ENCODE assay signal across 13 mouse cellular contexts in the genomic region with DNA sequence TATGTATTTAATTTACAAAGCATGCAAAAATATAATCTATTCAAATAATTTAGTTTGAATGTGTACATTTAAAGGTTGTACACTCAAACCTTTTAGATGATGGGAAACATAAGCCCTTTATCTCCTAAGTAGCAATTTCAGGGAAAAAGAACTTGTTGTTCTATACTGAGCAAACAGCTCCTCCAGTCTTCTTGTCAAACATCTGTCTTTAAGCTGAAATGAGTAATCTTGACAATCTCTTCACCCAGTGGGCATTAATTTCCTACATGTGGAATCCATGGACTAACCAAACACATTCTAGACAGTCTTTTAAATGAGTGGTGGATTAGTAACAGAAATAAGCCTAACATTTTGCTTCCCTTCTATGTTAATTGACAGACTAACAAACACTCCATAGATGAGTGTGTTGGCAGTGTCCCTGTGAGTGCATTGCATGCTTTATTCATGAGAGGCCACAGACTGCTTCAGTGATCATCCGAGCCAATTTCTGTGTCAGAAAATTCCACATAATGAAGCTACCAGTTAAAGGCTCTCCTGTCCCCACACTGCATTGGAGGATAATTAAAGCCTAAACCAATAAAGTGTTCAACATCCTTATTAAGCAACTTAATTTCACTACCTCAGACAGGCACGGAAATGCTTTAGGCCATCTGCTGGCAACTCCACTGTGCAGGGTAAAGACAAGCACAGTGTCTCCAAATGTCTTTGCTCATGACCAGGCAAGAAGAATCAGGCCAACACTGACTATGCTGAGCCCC. TPM values are rescaled to one million over a fixed set of nuclear protein-coding genes. Genes with fewer than 3 reads are reported as not detected.
DNase-seq lines count a peak whose midpoint lies in the region; ATAC-seq and TF ChIP-seq lines count a peak whose summit lies in the region.
"Had no signal": no experiment of that assay in that cellular context is flagged by ENCODE, and none has a peak within 500 bp of the region (broad histone marks: within the 10 kb centered on the region; RNA-seq: fewer than 3 reads in every experiment).

No protein-coding gene starts in this region.

- no peak overlapping the region for H3K4me3 ChIP-seq in midbrain, embryonic 11.5 days (ENCODE audit: low read depth, low read length)
- no peak overlapping the region for H3K4me3 ChIP-seq in midbrain, embryonic 10.5 days
- H3K4me3 ChIP-seq in forebrain, embryonic 16.5 days (replicated peaks; ENCODE audit: low read length), result no peak overlapping the region
- no peak overlapping the region for H3K4me3 ChIP-seq in limb, embryonic 10.5 days
- no peak overlapping the region for H3K4me3 ChIP-seq in gastrocnemius, adult 2 months
- no peak overlapping the region for H3K4me3 ChIP-seq in heart, embryonic 11.5 days (ENCODE audit: low read depth, low read length)
- H3K4me3 ChIP-seq: embryonic facial prominence, embryonic 15.5 days; limb, embryonic 12.5 days had no signal

- no peaks in the 10 kb centered on the region for H3K4me1 ChIP-seq in midbrain, embryonic 11.5 days (ENCODE audit: control insufficient read depth, insufficient read depth, low read length)
- no peaks in the 10 kb centered on the region for H3K4me1 ChIP-seq in midbrain, embryonic 10.5 days
- peaks cover 16% of the 10 kb centered on the region for H3K4me1 ChIP-seq in forebrain, embryonic 16.5 days (replicated peaks; ENCODE audit: control insufficient read depth, insufficient read depth, low read length)
- H3K4me1 ChIP-seq in limb, embryonic 10.5 days, result peaks cover 22% of the 10 kb centered on the region
- H3K4me1 ChIP-seq in heart, embryonic 11.5 days (ENCODE audit: control insufficient read depth, insufficient read depth, low read length), result no peaks in the 10 kb centered on the region

- WGBS in midbrain, embryonic 11.5 days, result 62% methylated on average over 2 of the region's 2 CpGs
- WGBS in midbrain, embryonic 10.5 days, result 63% methylated on average over 2 of the region's 2 CpGs
- WGBS in forebrain, embryonic 16.5 days, result 3% methylated on average over 2 of the region's 2 CpGs
- 48% methylated on average over 2 of the region's 2 CpGs for WGBS in limb, embryonic 10.5 days
- 69% methylated on average over 2 of the region's 2 CpGs for WGBS in heart, embryonic 11.5 days (ENCODE audit: insufficient replicate concordance)

- peak; percentile 83 for ATAC-seq in midbrain, embryonic 11.5 days (ENCODE audit: low FRiP score)
- ATAC-seq in forebrain, embryonic 16.5 days, result peak; percentile 96
- ATAC-seq in heart, embryonic 11.5 days (replicated peaks; ENCODE audit: insufficient number of reproducible peaks, low FRiP score, low TSS enrichment), result no peak

- H3K27me3 ChIP-seq in midbrain, embryonic 11.5 days (ENCODE audit: control insufficient read depth, insufficient read depth, low read length), result no peaks in the 10 kb centered on the region
- no peaks in the 10 kb centered on the region for H3K27me3 ChIP-seq in midbrain, embryonic 10.5 days (ENCODE audit: low read depth, poor library complexity, severe bottlenecking)
- H3K27me3 ChIP-seq in forebrain, embryonic 16.5 days (replicated peaks; ENCODE audit: control insufficient read depth, insufficient read depth, low read length), result no peaks in the 10 kb centered on the region
- H3K27me3 ChIP-seq in limb, embryonic 10.5 days (ENCODE audit: low read depth, poor library complexity, severe bottlenecking), result no peaks in the 10 kb centered on the region
- no peaks in the 10 kb centered on the region for H3K27me3 ChIP-seq in heart, embryonic 11.5 days (ENCODE audit: control insufficient read depth, insufficient read depth, low read length)
- H3K27me3 ChIP-seq: embryonic facial prominence, embryonic 15.5 days; limb, embryonic 12.5 days had no signal

- H3K9ac ChIP-seq in midbrain, embryonic 11.5 days (ENCODE audit: low read length), result no peak overlapping the region
- no peak overlapping the region for H3K9ac ChIP-seq in forebrain, embryonic 16.5 days (replicated peaks; ENCODE audit: low read depth, low read length)
- H3K9ac ChIP-seq in heart, embryonic 11.5 days (ENCODE audit: low read depth, low read length), result no peak overlapping the region
- H3K9ac ChIP-seq: embryonic facial prominence, embryonic 15.5 days; limb, embryonic 12.5 days; lung, embryonic 14.5 days had no signal

- no peak overlapping the region for H3K27ac ChIP-seq in midbrain, embryonic 11.5 days (ENCODE audit: low read depth, low read length)
- no peak overlapping the region for H3K27ac ChIP-seq in midbrain, embryonic 10.5 days (replicated peaks)
- H3K27ac ChIP-seq in forebrain, embryonic 16.5 days (ENCODE audit: low read length), result peak overlapping the region; percentile 47
- H3K27ac ChIP-seq in limb, embryonic 10.5 days, result 0 out of 2 replicates have a peak overlapping the region, but pooled peaks have one; percentile 16
- H3K27ac ChIP-seq in gastrocnemius, adult 2 months, result no peak overlapping the region
- H3K27ac ChIP-seq in heart, embryonic 11.5 days (ENCODE audit: low read depth, low read length), result no peak overlapping the region
- H3K27ac ChIP-seq: embryonic facial prominence, embryonic 15.5 days; limb, embryonic 12.5 days had no signal

- DNase-seq in midbrain, embryonic 11.5 days (ENCODE audit: low spot score, missing footprints), result no peak
- DNase-seq in midbrain, embryonic 10.5 days (ENCODE audit: low spot score), result no peak
- DNase-seq in limb, embryonic 10.5 days (ENCODE audit: low spot score), result no peak
- peak; percentile 11 for DNase-seq in telencephalon, adult 2 months (ENCODE audit: low read depth, low spot score)
- DNase-seq in gastrocnemius, adult 2 months, result no peak
- DNase-seq: gastrocnemius, postnatal 14 days; kidney, postnatal 25 days; lung, embryonic 14.5 days had no signal

- intact Hi-C loops in gastrocnemius, adult 2 months (cut with DNase I), result no loop called here

- H3K9me3 ChIP-seq in midbrain, embryonic 11.5 days (ENCODE audit: control insufficient read depth, low read length), result no peaks in the 10 kb centered on the region
- H3K9me3 ChIP-seq in midbrain, embryonic 10.5 days (replicated peaks), result no peaks in the 10 kb centered on the region
- no peaks in the 10 kb centered on the region for H3K9me3 ChIP-seq in forebrain, embryonic 16.5 days (ENCODE audit: control insufficient read depth, low read length)
- no peaks in the 10 kb centered on the region for H3K9me3 ChIP-seq in limb, embryonic 10.5 days (replicated peaks)
- H3K9me3 ChIP-seq in heart, embryonic 11.5 days (replicated peaks; ENCODE audit: control insufficient read depth, low read length), result no peaks in the 10 kb centered on the region
- H3K9me3 ChIP-seq: embryonic facial prominence, embryonic 15.5 days; limb, embryonic 12.5 days had no signal

- no peaks in the 10 kb centered on the region for H3K36me3 ChIP-seq in midbrain, embryonic 11.5 days (ENCODE audit: control insufficient read depth, insufficient read depth, low read length)
- H3K36me3 ChIP-seq in midbrain, embryonic 10.5 days, result no peaks in the 10 kb centered on the region
- no peaks in the 10 kb centered on the region for H3K36me3 ChIP-seq in forebrain, embryonic 16.5 days (ENCODE audit: control insufficient read depth, insufficient read depth)
- no peaks in the 10 kb centered on the region for H3K36me3 ChIP-seq in limb, embryonic 10.5 days
- no peaks in the 10 kb centered on the region for H3K36me3 ChIP-seq in heart, embryonic 11.5 days (ENCODE audit: control insufficient read depth, insufficient read depth, low read length)
- H3K36me3 ChIP-seq: embryonic facial prominence, embryonic 15.5 days; limb, embryonic 12.5 days had no signal

- H3K4me2 ChIP-seq in midbrain, embryonic 11.5 days, result no peak overlapping the region
- H3K4me2 ChIP-seq in forebrain, embryonic 16.5 days (ENCODE audit: low read length), result no peak overlapping the region
- no peak overlapping the region for H3K4me2 ChIP-seq in heart, embryonic 11.5 days
- H3K4me2 ChIP-seq: embryonic facial prominence, embryonic 15.5 days; limb, embryonic 12.5 days; lung, embryonic 14.5 days had no signal

- no peak for TF ChIP-seq CTCF in gastrocnemius, adult 2 months (IDR thresholded peaks at IDR 0.05)

RNA-seq across cellular contexts. Expression of gene Sntn, which starts 19.0 kb away (rescaled TPM):
- not detected in 2 replicates for polyA plus RNA-seq in midbrain, embryonic 11.5 days (2014; fragmentation: Nextera tagmentation; extraction: Ambion mirVana)
- polyA plus RNA-seq in midbrain, embryonic 10.5 days (2016; fragmentation: Nextera tagmentation; extraction: Ambion mirVana), result not detected in 2 replicates
- 0.20 TPM in 1 of 2 replicates, not detected in the other for polyA plus RNA-seq in forebrain, embryonic 16.5 days (2015; fragmentation: Nextera tagmentation; extraction: Ambion mirVana)
- polyA plus RNA-seq in limb, embryonic 10.5 days (2016; fragmentation: Nextera tagmentation; extraction: Ambion mirVana), result not detected in 2 replicates
- total RNA-seq in gastrocnemius, adult 2 months (2021), result not detected
- polyA plus RNA-seq in heart, embryonic 11.5 days (2014; fragmentation: Nextera tagmentation; extraction: Ambion mirVana), result not detected in 2 replicates
- total RNA-seq: gastrocnemius, postnatal 14 days had no signal
- polyA plus RNA-seq: heart, postnatal 0 days; limb, embryonic 12.5 days; lung, embryonic 14.5 days had no signal

Comparison
In these comparisons a context has a peak if more than half of its experiments do, and no peak if none do; other contexts are left out.
1. H3K27ac ChIP-seq: peak in forebrain, embryonic 16.5 days (single experiment) and limb, embryonic 10.5 days (single experiment); none in midbrain, embryonic 11.5 days (single experiment), midbrain, embryonic 10.5 days (single experiment), gastrocnemius, adult 2 months (single experiment) and heart, embryonic 11.5 days (single experiment).